ENCODE assay signal across 33 mouse cellular contexts in genomic region chr1:46006790-46007189, GRCm38 (mm10). TPM values are rescaled to one million over a fixed set of nuclear protein-coding genes. Genes with fewer than 3 reads are reported as not detected.
"Had no signal": no experiment of that assay in that cellular context is flagged by ENCODE, and none has a peak within 500 bp of the region (broad histone marks: within the 10 kb centered on the region; RNA-seq: fewer than 3 reads in every experiment).

No protein-coding gene starts in this region.

- H3K4me2 ChIP-seq: limb, embryonic 12.5 days; limb, embryonic 13.5 days; limb, embryonic 15.5 days; liver, embryonic 11.5 days; liver, embryonic 12.5 days; liver, embryonic 13.5 days; liver, embryonic 15.5 days; lung, embryonic 14.5 days; lung, embryonic 15.5 days; midbrain, embryonic 11.5 days; midbrain, embryonic 12.5 days; midbrain, embryonic 13.5 days; midbrain, embryonic 15.5 days; neural tube, embryonic 12.5 days; neural tube, embryonic 13.5 days had no signal

- H3K27ac ChIP-seq: limb, embryonic 10.5 days; limb, embryonic 12.5 days; limb, embryonic 13.5 days; limb, embryonic 15.5 days; liver, embryonic 12.5 days; liver, embryonic 13.5 days; liver, embryonic 14.5 days; liver, embryonic 15.5 days; lung, embryonic 15.5 days; macrophage; midbrain, embryonic 10.5 days; midbrain, embryonic 12.5 days; midbrain, embryonic 13.5 days; midbrain, embryonic 15.5 days; neural tube, embryonic 12.5 days; neural tube, embryonic 13.5 days had no signal

- DNase-seq: left cerebral cortex, postnatal 4 days; liver; liver, embryonic 13.5 days; liver, postnatal 0 days; lung, adult 18-20 months; lung, adult 2 months; lung, embryonic 14.5 days; lung, postnatal 10 days; lung, postnatal 14 days; lung, postnatal 36 days; lung, postnatal 4 days; midbrain, embryonic 14.5 days had no signal

- H3K4me3 ChIP-seq: limb, embryonic 10.5 days; limb, embryonic 12.5 days; limb, embryonic 13.5 days; limb, embryonic 15.5 days; liver, embryonic 12.5 days; liver, embryonic 13.5 days; liver, embryonic 15.5 days; lung, embryonic 15.5 days; megakaryocyte, embryonic 14.5 days; midbrain, embryonic 10.5 days; midbrain, embryonic 12.5 days; midbrain, embryonic 13.5 days; midbrain, embryonic 15.5 days; myocyte; neural tube, embryonic 12.5 days; neural tube, embryonic 13.5 days had no signal

- H3K9me3 ChIP-seq: limb, embryonic 10.5 days; limb, embryonic 12.5 days; limb, embryonic 13.5 days; limb, embryonic 15.5 days; liver, embryonic 12.5 days; liver, embryonic 13.5 days; liver, embryonic 15.5 days; lung, embryonic 15.5 days; midbrain, embryonic 10.5 days; midbrain, embryonic 12.5 days; midbrain, embryonic 13.5 days; midbrain, embryonic 15.5 days; neural tube, embryonic 12.5 days; neural tube, embryonic 13.5 days had no signal

- H3K27me3 ChIP-seq: limb, embryonic 12.5 days; limb, embryonic 13.5 days; limb, embryonic 15.5 days; liver, embryonic 12.5 days; liver, embryonic 13.5 days; liver, embryonic 15.5 days; lung, embryonic 15.5 days; midbrain, embryonic 12.5 days; midbrain, embryonic 13.5 days; midbrain, embryonic 15.5 days; neural tube, embryonic 12.5 days; neural tube, embryonic 13.5 days had no signal

- H3K4me1 ChIP-seq: limb, embryonic 10.5 days; limb, embryonic 12.5 days; limb, embryonic 13.5 days; limb, embryonic 15.5 days; liver, embryonic 12.5 days; liver, embryonic 13.5 days; liver, embryonic 15.5 days; lung, embryonic 15.5 days; midbrain, embryonic 10.5 days; midbrain, embryonic 12.5 days; midbrain, embryonic 13.5 days; midbrain, embryonic 15.5 days; neural tube, embryonic 12.5 days; neural tube, embryonic 13.5 days had no signal

- H3K36me3 ChIP-seq: limb, embryonic 10.5 days; limb, embryonic 12.5 days; limb, embryonic 13.5 days; limb, embryonic 15.5 days; liver, embryonic 12.5 days; liver, embryonic 13.5 days; liver, embryonic 15.5 days; lung, embryonic 15.5 days; midbrain, embryonic 10.5 days; midbrain, embryonic 12.5 days; midbrain, embryonic 13.5 days; midbrain, embryonic 15.5 days; neural tube, embryonic 12.5 days; neural tube, embryonic 13.5 days had no signal

- H3K9ac ChIP-seq: limb, embryonic 12.5 days; limb, embryonic 13.5 days; limb, embryonic 15.5 days; liver, embryonic 12.5 days; liver, embryonic 13.5 days; liver, embryonic 14.5 days; liver, embryonic 15.5 days; liver, postnatal 0 days; lung, embryonic 14.5 days; lung, embryonic 15.5 days; midbrain, embryonic 12.5 days; midbrain, embryonic 13.5 days; midbrain, embryonic 15.5 days; neural tube, embryonic 12.5 days; neural tube, embryonic 13.5 days had no signal

- ATAC-seq: liver, embryonic 12.5 days; liver, postnatal 0 days; lung, postnatal 0 days; midbrain, embryonic 13.5 days; midbrain, embryonic 15.5 days; midbrain, embryonic 16.5 days had no signal

RNA-seq across cellular contexts. Expression of gene Dnah7b, which starts 59.3 kb away (rescaled TPM):
- polyA plus RNA-seq: macrophage had no signal
